Mouse (Mus musculus): ENCODE data around the gene Aktip. TPM values are rescaled to one million over a fixed set of nuclear protein-coding genes. Genes with fewer than 3 reads are reported as not detected.

Gene Aktip
- polyA plus RNA-seq, 2 experiments, result 30.4 to 58.0 TPM

DNA sequence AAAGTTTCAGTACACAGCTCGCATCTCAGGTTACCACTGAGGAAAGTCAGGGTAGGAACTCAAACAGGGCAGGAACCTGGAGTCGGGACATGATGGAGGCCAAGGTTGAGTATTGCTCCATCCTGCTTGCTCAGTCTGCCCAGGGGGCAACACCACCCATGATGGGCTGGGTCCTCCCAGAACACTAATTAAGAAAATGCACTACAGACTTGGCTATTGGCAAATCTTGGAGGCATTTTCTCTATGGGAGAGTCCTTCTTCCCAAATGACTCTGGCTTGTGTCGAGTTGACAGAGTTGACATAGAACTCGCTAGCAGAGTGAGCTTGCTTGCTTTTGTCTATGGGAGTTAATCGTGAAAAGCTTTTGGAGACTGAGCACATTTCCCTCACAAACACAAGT, 6.8 kb downstream of the Aktip start:
- DNase-seq (ENCODE audit: low spot score), result no peak
- no peaks in the 10 kb centered on the region for H3K36me3 ChIP-seq (ENCODE audit: control insufficient read depth, insufficient read depth, low read length)
- H3K27me3 ChIP-seq (ENCODE audit: control insufficient read depth, insufficient read depth, low read length), result 0 out of 2 replicates have a peak, but pooled peaks cover 9% of the 10 kb centered on the region
- H3K27ac ChIP-seq (replicated peaks; ENCODE audit: low read depth, low read length), result no peak overlapping the region
- 83% methylated on average over 5 of the region's 5 CpGs for WGBS
- no peaks in the 10 kb centered on the region for H3K9me3 ChIP-seq (ENCODE audit: control insufficient read depth, low read length)
- TF ChIP-seq POLR2A (IDR thresholded peaks at IDR 0.05; ENCODE audit: borderline replicate concordance, extremely low read depth, insufficient read depth, insufficient read length), result no peak
- peaks cover 12% of the 10 kb centered on the region for H3K4me1 ChIP-seq (ENCODE audit: control insufficient read depth, insufficient read depth, low read length)
- H3K9ac ChIP-seq (ENCODE audit: low read depth, low read length, severe bottlenecking), result no peak overlapping the region
- H3K4me3 ChIP-seq (replicated peaks; ENCODE audit: low read length), result no peak overlapping the region
- no peak for ATAC-seq (ENCODE audit: low FRiP score, low read depth)
- no peak overlapping the region for H3K4me2 ChIP-seq (replicated peaks; ENCODE audit: low read depth, low read length, severe bottlenecking)

GRCm38 (mm10) chr8:91190816-91191340, 8.9 kb downstream of the Aktip start:
- Histone ChIP-seq H3K36me3 (ENCODE audit: control insufficient read depth, insufficient read depth, low read length) (no peaks in the 10 kb centered on the region), H3K4me1 (ENCODE audit: control insufficient read depth, insufficient read depth, low read length) (peaks cover 4% of the 10 kb centered on the region; the same call in 1 of the 2 replicates), H3K4me2 (replicated peaks; ENCODE audit: low read depth, low read length, severe bottlenecking) (peak overlapping the region; percentile 30), H3K9me3 (ENCODE audit: control insufficient read depth, low read length) (no peaks in the 10 kb centered on the region), H3K27me3 (ENCODE audit: control insufficient read depth, insufficient read depth, low read length) (0 out of 2 replicates have a peak, but pooled peaks cover 9% of the 10 kb centered on the region), H3K4me3 (replicated peaks; ENCODE audit: low read length) (peak overlapping the region; percentile 9; the same call in 1 of the 2 replicates), H3K27ac (replicated peaks; ENCODE audit: low read depth, low read length) (no peak overlapping the region), H3K9ac (ENCODE audit: low read depth, low read length, severe bottlenecking) (peak overlapping the region; percentile 40; the same call in 1 of the 2 replicates)
- ATAC-seq (ENCODE audit: low FRiP score, low read depth) (peak; percentile 80), DNase-seq (ENCODE audit: low spot score) (peak; percentile 79)
- no peak for TF ChIP-seq POLR2A (IDR thresholded peaks at IDR 0.05; ENCODE audit: borderline replicate concordance, extremely low read depth, insufficient read depth, insufficient read length)
- WGBS, result under 1% methylated on average over 17 of the region's 17 CpGs

DNA sequence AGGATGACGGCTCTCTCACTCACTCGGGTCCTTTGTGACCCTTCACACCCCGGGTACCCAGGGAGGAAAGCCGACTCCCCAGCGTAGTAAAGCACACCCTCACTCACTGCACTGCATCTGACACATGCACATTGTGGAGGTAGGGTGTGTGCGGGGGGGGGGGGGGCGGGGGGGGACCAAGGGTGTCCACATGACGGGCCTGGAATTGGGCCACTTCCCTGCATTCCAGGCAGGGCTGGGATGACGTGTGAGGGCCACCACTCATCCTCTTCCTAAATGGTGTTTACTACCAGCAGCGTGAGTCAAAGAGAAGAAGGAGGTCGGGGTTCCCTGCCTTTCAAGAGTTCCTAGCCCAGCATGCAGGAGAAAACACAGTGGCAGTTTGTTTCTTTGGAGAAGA, 11.6 kb downstream of the Aktip start:
- H3K27ac ChIP-seq (replicated peaks; ENCODE audit: low read depth, low read length), result no peak overlapping the region
- no peak for DNase-seq (ENCODE audit: low spot score)
- H3K4me3 ChIP-seq (replicated peaks; ENCODE audit: low read length), result no peak overlapping the region
- 0 out of 2 replicates have a peak, but pooled peaks cover 5% of the 10 kb centered on the region for H3K27me3 ChIP-seq (ENCODE audit: control insufficient read depth, insufficient read depth, low read length)
- 0 out of 2 replicates have a peak, but pooled peaks cover 2% of the 10 kb centered on the region for H3K9me3 ChIP-seq (ENCODE audit: control insufficient read depth, low read length)
- no peak overlapping the region for H3K4me2 ChIP-seq (replicated peaks; ENCODE audit: low read depth, low read length, severe bottlenecking)
- H3K4me1 ChIP-seq (ENCODE audit: control insufficient read depth, insufficient read depth, low read length), result peaks cover 4% of the 10 kb centered on the region; the same call in 1 of the 2 replicates
- WGBS, result 67% methylated on average over 9 of the region's 11 CpGs
- TF ChIP-seq POLR2A (IDR thresholded peaks at IDR 0.05; ENCODE audit: borderline replicate concordance, extremely low read depth, insufficient read depth, insufficient read length), result no peak
- ATAC-seq (ENCODE audit: low FRiP score, low read depth), result no peak
- no peaks in the 10 kb centered on the region for H3K36me3 ChIP-seq (ENCODE audit: control insufficient read depth, insufficient read depth, low read length)
- H3K9ac ChIP-seq (ENCODE audit: low read depth, low read length, severe bottlenecking), result no peak overlapping the region

GRCm38 (mm10) chr8:91186372-91186771, 13.4 kb downstream of the Aktip start:
- 59% methylated on average over 12 of the region's 12 CpGs for WGBS
- H3K4me3 ChIP-seq (replicated peaks; ENCODE audit: low read length), result no peak overlapping the region
- ATAC-seq (ENCODE audit: low FRiP score, low read depth) (no peak), DNase-seq (ENCODE audit: low spot score) (no peak)
- peaks cover 4% of the 10 kb centered on the region; the same call in 1 of the 2 replicates for H3K4me1 ChIP-seq (ENCODE audit: control insufficient read depth, insufficient read depth, low read length)
- no peak overlapping the region for H3K9ac ChIP-seq (ENCODE audit: low read depth, low read length, severe bottlenecking)
- H3K36me3 ChIP-seq (ENCODE audit: control insufficient read depth, insufficient read depth, low read length), result no peaks in the 10 kb centered on the region
- H3K27me3 ChIP-seq (ENCODE audit: control insufficient read depth, insufficient read depth, low read length), result 0 out of 2 replicates have a peak, but pooled peaks cover 5% of the 10 kb centered on the region
- H3K9me3 ChIP-seq (ENCODE audit: control insufficient read depth, low read length), result 0 out of 2 replicates have a peak, but pooled peaks cover 2% of the 10 kb centered on the region
- H3K4me2 ChIP-seq (replicated peaks; ENCODE audit: low read depth, low read length, severe bottlenecking), result no peak overlapping the region
- TF ChIP-seq POLR2A (IDR thresholded peaks at IDR 0.05; ENCODE audit: borderline replicate concordance, extremely low read depth, insufficient read depth, insufficient read length), result no peak
- H3K27ac ChIP-seq (replicated peaks; ENCODE audit: low read depth, low read length), result no peak overlapping the region

GRCm38 (mm10) chr8:91177708-91178107, 22.1 kb downstream of the Aktip start:
- ATAC-seq (ENCODE audit: low FRiP score, low read depth), result no peak
- no peak overlapping the region for H3K4me3 ChIP-seq (replicated peaks; ENCODE audit: low read length)
- WGBS, result 56% methylated on average over 1 of the region's 1 CpGs
- H3K27ac ChIP-seq (replicated peaks; ENCODE audit: low read depth, low read length), result no peak overlapping the region
- H3K36me3 ChIP-seq (ENCODE audit: control insufficient read depth, insufficient read depth, low read length), result no peaks in the 10 kb centered on the region
- no peak for DNase-seq (ENCODE audit: low spot score)
- no peaks in the 10 kb centered on the region for H3K4me1 ChIP-seq (ENCODE audit: control insufficient read depth, insufficient read depth, low read length)
- no peaks in the 10 kb centered on the region for H3K27me3 ChIP-seq (ENCODE audit: control insufficient read depth, insufficient read depth, low read length)
- H3K4me2 ChIP-seq (replicated peaks; ENCODE audit: low read depth, low read length, severe bottlenecking), result no peak overlapping the region
- no peak for TF ChIP-seq POLR2A (IDR thresholded peaks at IDR 0.05; ENCODE audit: borderline replicate concordance, extremely low read depth, insufficient read depth, insufficient read length)
- H3K9me3 ChIP-seq (ENCODE audit: control insufficient read depth, low read length), result no peaks in the 10 kb centered on the region
- no peak overlapping the region for H3K9ac ChIP-seq (ENCODE audit: low read depth, low read length, severe bottlenecking)

Measured in limb, embryonic 14.5 days (tissue).